Mouse (Mus musculus) c-Kit-positive CD71-negative TER-119-negative erythroid progenitor cells, embryonic 14.5 days (primary cell): ENCODE results near the gene Ddo.

ENCODE experiments used
- DNase-seq: peaks from one replicate; pipeline ENCODE4 v3.0.0-alpha.2; 2013; ENCODE audit warnings: low read depth

The Ddo gene

GRCm38 (mm10) chr10:40665270-40665669, 35.5 kb downstream of the Ddo start:
- no peak for DNase-seq

- DNase-seq: no peak
These were observed 37.1 kb downstream of the Ddo start for GRCm38 (mm10) chr10:40666943-40667342.

- no peak for DNase-seq
These were observed 38.8 kb downstream of the Ddo start for GRCm38 (mm10) chr10:40668640-40669039.

- DNase-seq: no peak
These were observed 42.9 kb downstream of the Ddo start for GRCm38 (mm10) chr10:40672587-40673296.

- no peak for DNase-seq
These were observed 43.5 kb downstream of the Ddo start for GRCm38 (mm10) chr10:40673297-40673665.

GRCm38 (mm10) chr10:40674151-40674550, 44.3 kb downstream of the Ddo start:
- DNase-seq: no peak

GRCm38 (mm10) chr10:40675921-40676320, 46.1 kb downstream of the Ddo start:
- no peak for DNase-seq

GRCm38 (mm10) chr10:40678477-40678876, 48.7 kb downstream of the Ddo start:
- DNase-seq: no peak

GRCm38 (mm10) chr10:40682470-40682869, 52.7 kb downstream of the Ddo start:
- DNase-seq: no peak

- DNase-seq: no peak
These were observed 53.5 kb downstream of the Ddo start, which contains the start of gene Mettl24 for GRCm38 (mm10) chr10:40683092-40683867. TSS of gene Mettl24 (plus strand) at chr10:40683282.

- DNase-seq: no peak
These were observed 54.0 kb downstream of the Ddo start for GRCm38 (mm10) chr10:40683868-40684253.

- no peak for DNase-seq
These were observed 54.5 kb downstream of the Ddo start for GRCm38 (mm10) chr10:40684326-40684725.

GRCm38 (mm10) chr10:40685641-40686040, 55.8 kb downstream of the Ddo start:
- DNase-seq: no peak

GRCm38 (mm10) chr10:40686976-40687375, 57.2 kb downstream of the Ddo start:
- no peak for DNase-seq

- DNase-seq: no peak
These were observed 57.6 kb downstream of the Ddo start for GRCm38 (mm10) chr10:40687407-40687806.

GRCm38 (mm10) chr10:40688266-40688665, 58.5 kb downstream of the Ddo start:
- no peak for DNase-seq

GRCm38 (mm10) chr10:40688873-40689272, 59.1 kb downstream of the Ddo start:
- no peak for DNase-seq

- no peak for DNase-seq
These were observed 68.8 kb downstream of the Ddo start for GRCm38 (mm10) chr10:40698652-40699051.

- no peak for DNase-seq
These were observed 81.3 kb downstream of the Ddo start for GRCm38 (mm10) chr10:40711127-40711526.

GRCm38 (mm10) chr10:40713018-40713608, 83.3 kb downstream of the Ddo start:
- DNase-seq: no peak

GRCm38 (mm10) chr10:40713829-40714228, 84.0 kb downstream of the Ddo start:
- no peak for DNase-seq

GRCm38 (mm10) chr10:40715151-40715550, 85.3 kb downstream of the Ddo start:
- no peak for DNase-seq

GRCm38 (mm10) chr10:40716296-40716695, 86.5 kb downstream of the Ddo start:
- no peak for DNase-seq
